Mouse (Mus musculus) forebrain, embryonic 14.5 days (tissue): ENCODE results near the gene Hist2h2ac. TPM values are rescaled to one million over a fixed set of nuclear protein-coding genes. Genes with fewer than 3 reads are reported as not detected.
A peak's percentile ranks its signal among the peaks of the same experiment; 100 is the strongest.

Source experiments
- ATAC-seq: fragments of 200-750 bp; cut with Nextera tagmentation; 2 replicates; pipeline ENCODE4 v1.8.0; 2017; ENCODE audit warnings: mild to moderate bottlenecking, moderate library complexity
- DNase-seq: peaks from one replicate; pipeline ENCODE4 v3.0.0-alpha.2; 2015; ENCODE audit warnings: low spot score
- H3K27ac ChIP-seq: fragments of 300-500 bp; sonication (generic); 2 replicates; pipeline ENCODE4 v1.5.1; 2014; ENCODE audit warnings: low read depth, mild to moderate bottlenecking, control low read depth, low read length, moderate library complexity
- H3K27me3 ChIP-seq: fragments of 300-500 bp; sonication (generic); replicated peaks from 2 replicates; pipeline ENCODE4 v1.6.1; 2014; ENCODE audit warnings: low read length, control low read depth, mixed read lengths; ENCODE audit not compliant: control insufficient read depth, insufficient read depth
- H3K36me3 ChIP-seq: fragments of 300-500 bp; sonication (generic); 2 replicates; pipeline ENCODE4 v1.6.1; 2014; ENCODE audit warnings: low read length, control low read depth; ENCODE audit not compliant: control insufficient read depth, insufficient read depth
- H3K4me1 ChIP-seq: fragments of 300-500 bp; sonication (generic); 2 replicates; pipeline ENCODE4 v1.6.1; 2014; ENCODE audit warnings: antibody characterized with exemption, low read length, control low read depth; ENCODE audit not compliant: control insufficient read depth, insufficient read depth
- H3K4me2 ChIP-seq: fragments of 300-500 bp; sonication (generic); 2 replicates; pipeline ENCODE4 v1.6.1; 2014; ENCODE audit warnings: mild to moderate bottlenecking, control low read depth, low read length
- H3K4me3 ChIP-seq: fragments of 300-500 bp; sonication (generic); 2 replicates; pipeline ENCODE4 v1.5.1; 2014; ENCODE audit warnings: low read depth, low read length, control low read depth
- H3K9ac ChIP-seq: fragments of 300-500 bp; sonication (generic); 2 replicates; pipeline ENCODE4 v1.6.1; 2014; ENCODE audit warnings: mild to moderate bottlenecking, low read length, control low read depth, moderate library complexity
- H3K9me3 ChIP-seq: fragments of 300-500 bp; sonication (generic); replicated peaks from 2 replicates; pipeline ENCODE4 v1.6.1; 2016; ENCODE audit warnings: low read length, control low read depth, mixed read lengths; ENCODE audit not compliant: control insufficient read depth
- WGBS: fragments of 180-500 bp; shearing (Covaris S2); extraction: QIAGEN DNeasy Blood & Tissue Kit; methylation state at CpG from one replicate; pipeline ENCODE4 v1.1.7; 2014; 5-methylcytosine and 5-hydroxymethylcytosine counted together
- polyA plus RNA-seq: library from polyadenylated mRNA; unstranded; fragments of >200 nt; fragmentation: Nextera tagmentation; extraction: Ambion mirVana; gene quantifications from 2 replicates; pipeline ENCODE4 v1.2.1, GENCODE M21; 2014

Gene Hist2h2ac
- polyA plus RNA-seq, 1 experiment from 2014 or later = 7.5 TPM

DNA sequence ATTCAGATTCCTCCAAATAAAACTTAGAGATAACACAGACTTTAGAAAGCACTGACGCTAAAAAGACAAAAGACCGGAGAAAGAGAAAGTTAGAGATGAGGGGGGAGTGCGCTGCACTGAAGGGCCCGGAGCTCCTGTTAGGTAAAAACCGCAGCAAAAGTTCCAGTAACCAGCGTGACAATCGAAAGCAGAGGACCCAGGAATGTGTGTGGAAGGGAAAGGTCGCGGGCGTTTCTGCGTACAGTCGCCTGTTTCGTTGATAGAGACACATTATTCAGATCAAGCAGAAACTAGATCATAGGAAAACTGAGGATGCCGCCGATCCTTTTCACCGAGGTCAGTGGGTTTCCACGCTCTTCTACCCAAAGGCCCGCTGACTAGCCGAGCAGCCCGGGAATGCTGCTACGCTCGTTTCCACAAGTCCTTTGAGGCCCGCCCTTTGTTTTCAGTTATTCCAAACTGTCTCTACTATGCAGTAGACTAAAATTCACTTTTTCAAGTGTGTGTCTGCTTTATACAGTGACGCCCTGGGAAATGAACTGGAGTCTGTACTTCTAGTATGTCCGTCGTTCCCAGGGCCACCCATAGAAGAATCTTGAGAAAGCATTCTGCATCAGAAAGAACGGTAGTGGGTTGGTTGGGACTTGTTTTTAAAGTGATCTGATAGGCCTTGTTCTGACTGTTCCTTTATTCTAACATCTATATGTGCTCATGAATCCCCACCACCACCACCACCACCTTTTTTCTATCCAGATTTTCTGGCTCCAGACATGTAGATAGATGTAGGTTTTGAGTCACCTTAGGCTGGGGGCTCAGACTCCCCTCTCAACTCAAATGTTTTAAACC, 43.1 kb upstream of the Hist2h2ac start:
- no peaks in the 10 kb centered on the region for H3K36me3 ChIP-seq
- ATAC-seq (peak; percentile 43), DNase-seq (no peak)
- 7% methylated on average over 27 of the region's 27 CpGs for WGBS
- no peaks in the 10 kb centered on the region for H3K9me3 ChIP-seq
- H3K4me3 ChIP-seq = peak overlapping the region; percentile 55
- peak overlapping the region; percentile 72 for H3K9ac ChIP-seq
- peak overlapping the region; percentile 84 for H3K4me2 ChIP-seq
- H3K27me3 ChIP-seq = no peaks in the 10 kb centered on the region
- peaks cover 18% of the 10 kb centered on the region for H3K4me1 ChIP-seq
- H3K27ac ChIP-seq = peak overlapping the region; percentile 98

GRCm38 (mm10) chr3:96262979-96263550, 42.4 kb upstream of the Hist2h2ac start, which contains the start of gene Hist2h4:
TSS of gene Hist2h4 (minus strand) at chr3:96263311.
- DNase-seq (peak; percentile 98), ATAC-seq (peak; percentile 93)
- H3K36me3 ChIP-seq = no peaks in the 10 kb centered on the region
- peaks cover 18% of the 10 kb centered on the region for H3K4me1 ChIP-seq
- H3K4me3 ChIP-seq = peak within 1 kb of the TSS; percentile 55
- peak within 1 kb of the TSS; percentile 98 for H3K27ac ChIP-seq
- H3K27me3 ChIP-seq = no peaks in the 10 kb centered on the region
- H3K9me3 ChIP-seq = no peaks in the 10 kb centered on the region
- H3K9ac ChIP-seq = peak within 1 kb of the TSS; percentile 86
- 0% methylated on average over 40 of the region's 40 CpGs for WGBS
- peak within 1 kb of the TSS; percentile 84 for H3K4me2 ChIP-seq

DNA sequence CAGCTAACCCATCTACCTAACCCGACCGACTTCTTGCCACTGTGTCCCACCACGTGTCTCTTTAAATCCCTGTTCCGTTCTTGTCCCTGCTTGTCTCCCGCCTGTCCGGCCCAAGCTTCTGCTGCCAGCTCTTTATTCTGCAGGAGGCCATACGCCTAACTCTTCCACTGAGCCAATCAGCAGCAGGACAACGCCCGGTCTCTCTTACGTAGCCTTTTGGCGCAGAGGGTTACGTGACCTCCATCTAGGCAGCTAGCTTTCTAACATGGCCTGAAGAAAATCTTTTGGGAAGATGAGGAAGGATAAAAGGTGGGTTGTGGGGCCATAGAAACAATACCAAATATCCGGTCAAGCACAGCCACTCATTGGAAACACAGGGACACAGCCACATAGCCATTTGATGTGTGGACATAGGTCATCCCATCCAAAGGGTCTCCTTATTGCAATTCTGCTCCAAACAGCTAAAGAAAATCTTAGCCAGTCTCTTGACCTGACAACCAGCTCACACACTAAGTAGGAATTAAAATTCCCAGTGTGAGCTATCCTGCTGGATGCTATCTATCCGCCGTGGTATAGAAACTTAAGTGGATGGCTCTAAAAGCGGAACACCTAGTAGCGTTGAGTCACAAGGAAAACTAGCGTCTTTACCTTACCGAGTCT, 41.7 kb upstream of the Hist2h2ac start:
- ATAC-seq = peak; percentile 62
- Histone ChIP-seq H3K9me3 (no peaks in the 10 kb centered on the region), H3K27me3 (no peaks in the 10 kb centered on the region), H3K4me1 (peaks cover 18% of the 10 kb centered on the region), H3K9ac (peak overlapping the region; percentile 86), H3K27ac (peak overlapping the region; percentile 98), H3K4me3 (peak overlapping the region; percentile 55), H3K4me2 (peak overlapping the region; percentile 84), H3K36me3 (no peaks in the 10 kb centered on the region)
- under 1% methylated on average over 19 of the region's 19 CpGs for WGBS
- DNase-seq = peak; percentile 88

DNA sequence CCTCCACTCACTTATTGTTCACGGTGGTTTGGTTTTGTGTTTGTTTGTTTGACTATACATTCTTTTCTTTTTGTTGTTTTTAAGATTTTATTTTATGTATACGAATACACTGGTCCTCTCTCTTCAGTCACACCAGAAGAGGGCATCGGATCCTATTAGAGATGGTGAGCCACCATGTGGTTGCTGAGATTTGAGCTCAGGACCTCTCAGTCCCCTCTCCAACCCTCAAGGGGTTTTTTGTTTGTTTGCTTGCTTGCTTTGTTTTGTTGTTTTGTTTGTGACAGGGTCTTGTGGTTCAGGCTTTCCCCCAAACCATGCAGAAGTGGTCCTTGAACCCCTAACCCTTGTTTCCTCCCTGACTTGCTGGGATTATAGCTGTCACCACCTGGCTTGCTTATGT, 40.9 kb upstream of the Hist2h2ac start:
- H3K9ac ChIP-seq = peak overlapping the region; percentile 86
- H3K4me3 ChIP-seq = peak overlapping the region; percentile 55; the same call in 1 of the 2 replicates
- H3K27ac ChIP-seq = peak overlapping the region; percentile 98
- no peaks in the 10 kb centered on the region for H3K9me3 ChIP-seq
- WGBS = 64% methylated on average over 3 of the region's 3 CpGs
- ATAC-seq (no peak), DNase-seq (no peak)
- H3K36me3 ChIP-seq = no peaks in the 10 kb centered on the region
- H3K4me1 ChIP-seq = peaks cover 18% of the 10 kb centered on the region
- no peaks in the 10 kb centered on the region for H3K27me3 ChIP-seq
- peak overlapping the region; percentile 84 for H3K4me2 ChIP-seq

- no peak overlapping the region for H3K27ac ChIP-seq
- no peak for DNase-seq
- WGBS = 90% methylated on average over 5 of the region's 5 CpGs
- H3K4me1 ChIP-seq = peaks cover 18% of the 10 kb centered on the region
- no peak for ATAC-seq
- H3K36me3 ChIP-seq = no peaks in the 10 kb centered on the region
- H3K27me3 ChIP-seq = no peaks in the 10 kb centered on the region
- no peak overlapping the region for H3K9ac ChIP-seq
- no peak overlapping the region for H3K4me3 ChIP-seq
- no peak overlapping the region for H3K4me2 ChIP-seq
- H3K9me3 ChIP-seq = no peaks in the 10 kb centered on the region
Measured at GRCm38 (mm10) chr3:96260220-96260619, 39.5 kb upstream of the Hist2h2ac start.

DNA sequence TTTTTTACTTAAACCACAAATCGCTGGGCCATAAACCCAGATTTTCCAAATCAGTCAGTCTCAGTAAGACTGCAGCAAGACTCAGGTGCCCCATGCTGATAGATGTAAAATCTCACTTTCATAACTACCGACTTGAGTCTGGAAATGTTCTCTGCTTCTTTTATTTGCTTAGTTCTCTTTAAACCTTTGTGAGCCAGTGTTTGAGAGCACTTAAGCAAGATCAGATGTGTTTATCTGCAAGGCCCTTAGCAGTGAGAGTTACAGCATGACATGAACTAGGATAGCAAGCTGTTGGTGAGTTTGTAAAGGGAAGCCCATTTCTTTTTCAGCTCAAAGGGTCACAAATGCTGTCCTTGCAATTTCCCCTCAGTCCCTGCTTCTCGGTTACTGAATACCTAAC, 36.5 kb upstream of the Hist2h2ac start:
- H3K27me3 ChIP-seq = no peaks in the 10 kb centered on the region
- H3K9me3 ChIP-seq = no peaks in the 10 kb centered on the region
- H3K4me3 ChIP-seq = no peak overlapping the region
- no peaks in the 10 kb centered on the region for H3K36me3 ChIP-seq
- no peak overlapping the region for H3K27ac ChIP-seq
- 85% methylated on average over 3 of the region's 3 CpGs for WGBS
- ATAC-seq (no peak), DNase-seq (no peak)
- H3K9ac ChIP-seq = no peak overlapping the region
- no peak overlapping the region for H3K4me2 ChIP-seq
- peaks cover 6% of the 10 kb centered on the region for H3K4me1 ChIP-seq

DNA sequence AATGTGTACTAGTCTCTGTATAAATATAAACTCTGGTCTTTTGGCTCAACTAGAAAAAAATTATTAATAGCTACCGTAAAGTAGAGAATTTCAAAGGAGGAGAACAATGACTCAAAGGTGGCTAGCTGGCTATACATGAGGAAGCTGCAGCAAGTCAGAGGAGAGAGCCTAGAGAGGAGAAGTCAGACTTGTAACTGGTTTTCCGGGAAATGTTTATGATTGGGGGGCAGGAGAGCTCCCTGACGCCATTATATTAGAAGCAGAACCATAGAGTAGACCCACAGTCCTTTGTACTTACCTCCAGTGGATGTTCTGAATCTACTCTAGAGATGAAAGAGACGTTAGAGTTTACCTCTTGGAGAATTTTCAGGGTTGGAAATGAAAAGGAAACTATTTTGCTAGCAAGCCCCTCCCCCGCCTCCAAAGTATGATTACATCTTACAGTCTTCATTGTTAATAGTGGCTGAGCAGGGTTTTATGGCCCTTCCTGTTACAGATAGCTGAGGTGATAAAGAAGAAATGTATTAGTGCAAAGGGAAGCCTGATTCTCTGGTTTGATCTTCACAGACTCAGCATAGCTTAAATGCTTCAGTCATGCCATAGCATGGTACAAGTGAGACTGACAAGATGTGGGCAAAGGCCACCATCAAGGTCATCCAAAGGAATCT, 35.4 kb upstream of the Hist2h2ac start:
- no peak for ATAC-seq
- no peaks in the 10 kb centered on the region for H3K4me1 ChIP-seq
- H3K4me2 ChIP-seq = no peak overlapping the region
- H3K4me3 ChIP-seq = no peak overlapping the region
- no peaks in the 10 kb centered on the region for H3K27me3 ChIP-seq
- DNase-seq = no peak
- H3K27ac ChIP-seq = no peak overlapping the region
- H3K9ac ChIP-seq = no peak overlapping the region
- H3K9me3 ChIP-seq = no peaks in the 10 kb centered on the region
- H3K36me3 ChIP-seq = no peaks in the 10 kb centered on the region
- 86% methylated on average over 5 of the region's 5 CpGs for WGBS

- H3K4me1 ChIP-seq = no peaks in the 10 kb centered on the region
- peak; percentile 58; the same call in 1 of the 2 replicates for ATAC-seq
- H3K4me2 ChIP-seq = no peak overlapping the region
- H3K9me3 ChIP-seq = no peaks in the 10 kb centered on the region
- no peaks in the 10 kb centered on the region for H3K36me3 ChIP-seq
- H3K27me3 ChIP-seq = no peaks in the 10 kb centered on the region
- no peak overlapping the region for H3K27ac ChIP-seq
- no peak overlapping the region for H3K9ac ChIP-seq
- no peak overlapping the region for H3K4me3 ChIP-seq
- DNase-seq = peak; percentile 62
- 56% methylated on average over 10 of the region's 10 CpGs for WGBS
Measured at GRCm38 (mm10) chr3:96254683-96255355, 34.1 kb upstream of the Hist2h2ac start.
